Mouse (Mus musculus) right cerebral cortex, postnatal 14 days (tissue): ENCODE results near the gene Wdr38.
"Not testable (repeated sequence)": the region's sequence is repeated elsewhere in the genome, so short reads cannot be mapped to it uniquely, and the experiment has no call there.

ENCODE experiments used
- DNase-seq: peaks from one replicate; pipeline ENCODE4 v3.0.0; 2022

The Wdr38 gene

GRCm38 (mm10) chr2:38999381-38999780, 2.1 kb downstream of the Wdr38 start:
- DNase-seq = no peak

GRCm38 (mm10) chr2:38999910-39000586, 2.8 kb downstream of the Wdr38 start:
- no peak for DNase-seq

- DNase-seq = no peak
These were observed 3.3 kb downstream of the Wdr38 start for GRCm38 (mm10) chr2:39000587-39000919.

GRCm38 (mm10) chr2:39001866-39002265, 4.6 kb downstream of the Wdr38 start:
- DNase-seq = no peak

GRCm38 (mm10) chr2:39003106-39003505, 5.8 kb downstream of the Wdr38 start:
- DNase-seq = no peak

GRCm38 (mm10) chr2:39003512-39003911, 6.2 kb downstream of the Wdr38 start:
- DNase-seq = no peak

GRCm38 (mm10) chr2:39004372-39004771, 7.1 kb downstream of the Wdr38 start:
- no peak for DNase-seq

GRCm38 (mm10) chr2:39004880-39005435, 7.7 kb downstream of the Wdr38 start, which contains the start of gene Arpc5l:
Gene Arpc5l, plus strand, starts transcription at chr2:39005348.
- peak; percentile 92 for DNase-seq

GRCm38 (mm10) chr2:39005574-39006079, 8.4 kb downstream of the Wdr38 start, which contains the start of gene Rpl35:
Gene Rpl35, minus strand, starts transcription at chr2:39005624.
- no peak for DNase-seq

- no peak for DNase-seq
These were observed 9.0 kb downstream of the Wdr38 start for GRCm38 (mm10) chr2:39006149-39006730.

GRCm38 (mm10) chr2:39007865-39008264, 10.6 kb downstream of the Wdr38 start:
- peak; percentile 92 for DNase-seq

- DNase-seq = no peak
These were observed 11.1 kb downstream of the Wdr38 start for GRCm38 (mm10) chr2:39008350-39008851.

- DNase-seq = peak; percentile 50
These were observed 11.7 kb downstream of the Wdr38 start for GRCm38 (mm10) chr2:39008954-39009365.

GRCm38 (mm10) chr2:39010144-39010543, 12.9 kb downstream of the Wdr38 start:
- not testable (repeated sequence) for DNase-seq

- no peak for DNase-seq
These were observed 14.0 kb downstream of the Wdr38 start for GRCm38 (mm10) chr2:39011264-39011663.

- no peak for DNase-seq
These were observed 14.7 kb downstream of the Wdr38 start for GRCm38 (mm10) chr2:39011971-39012370.

- no peak for DNase-seq
These were observed 15.5 kb downstream of the Wdr38 start for GRCm38 (mm10) chr2:39012768-39013279.

- no peak for DNase-seq
These were observed 19.3 kb downstream of the Wdr38 start for GRCm38 (mm10) chr2:39016581-39016980.

- DNase-seq = no peak
These were observed 22.7 kb downstream of the Wdr38 start for GRCm38 (mm10) chr2:39020004-39020403.

- DNase-seq = no peak
These were observed 34.3 kb downstream of the Wdr38 start for GRCm38 (mm10) chr2:39031611-39032010.

- DNase-seq = no peak
These were observed 42.9 kb downstream of the Wdr38 start for GRCm38 (mm10) chr2:39040215-39040614.

GRCm38 (mm10) chr2:39048515-39048914, 51.2 kb downstream of the Wdr38 start:
- DNase-seq = no peak
